Mouse (Mus musculus) gastrocnemius, postnatal 14 days (tissue): ENCODE measurements around the gene Gm1123. TPM values are rescaled to one million over a fixed set of nuclear protein-coding genes. Genes with fewer than 3 reads are reported as not detected.

Source experiments
- DNase-seq: peaks from one replicate; pipeline ENCODE4 v3.0.0; 2021; ENCODE audit warnings: mixed read lengths
- intact Hi-C: fragments of 180-260 bp; cut with DNase I; formaldehyde crosslinking; loops from one replicate; pipeline ENCODE4 v1.15.1; 2025; ENCODE audit warnings: low total_unique reads
- total RNA-seq, 2 experiments: library from RNA; stranded (reverse); gene quantifications; 2 replicates each; pipeline ENCODE4 v1.2.3; 2021

Gene Gm1123
- total RNA-seq, 2 experiments from 2014 or later, result not detected

DNA sequence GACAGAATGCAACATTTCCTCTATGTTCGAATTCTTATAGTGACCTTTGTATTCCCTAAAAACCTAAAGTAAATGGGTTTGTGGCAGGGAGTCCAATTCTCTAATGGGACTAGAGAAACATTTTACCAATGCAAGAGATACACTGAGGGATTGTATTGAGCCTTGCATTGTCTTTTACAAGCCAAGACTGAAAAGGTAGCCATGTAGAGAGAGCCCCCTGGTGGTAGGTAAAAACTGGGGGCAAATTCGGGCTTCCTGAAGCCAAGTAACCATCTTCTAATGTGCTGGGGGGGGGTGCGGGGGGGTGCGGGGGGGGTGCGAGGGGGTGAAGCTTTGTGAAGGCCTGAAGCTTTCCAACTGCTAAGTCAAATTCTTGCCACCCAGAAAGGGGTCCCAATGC, 75.2 kb downstream of the Gm1123 start:
- DNase-seq, result no peak
- intact Hi-C loops, result loop anchor here (10.0 kb wide), 1 partner anchor 346 kb away; no protein-coding TSS in a partner anchor

DNA sequence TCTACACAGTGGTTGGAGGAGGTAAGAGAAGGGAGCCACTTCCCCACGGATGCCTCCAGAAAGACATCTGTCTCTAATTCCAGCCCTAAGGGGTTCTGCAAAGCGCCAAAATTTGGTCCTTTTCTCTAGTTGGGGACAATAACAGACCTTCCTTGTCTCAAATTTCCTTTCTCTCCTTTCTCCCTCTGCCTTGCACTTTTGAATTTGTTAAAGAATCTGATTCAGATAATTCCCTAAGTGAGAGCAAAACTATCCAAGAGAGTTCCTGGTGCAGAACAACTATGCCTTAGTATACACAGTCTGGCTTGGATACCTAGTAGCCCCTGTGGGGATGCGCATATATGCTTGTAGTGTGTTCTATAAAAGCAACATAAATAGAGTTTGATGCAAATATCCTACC, 75.7 kb downstream of the Gm1123 start:
- intact Hi-C loops, result loop anchor here (10.0 kb wide), 1 partner anchor 345 kb away; no protein-coding TSS in a partner anchor

DNA sequence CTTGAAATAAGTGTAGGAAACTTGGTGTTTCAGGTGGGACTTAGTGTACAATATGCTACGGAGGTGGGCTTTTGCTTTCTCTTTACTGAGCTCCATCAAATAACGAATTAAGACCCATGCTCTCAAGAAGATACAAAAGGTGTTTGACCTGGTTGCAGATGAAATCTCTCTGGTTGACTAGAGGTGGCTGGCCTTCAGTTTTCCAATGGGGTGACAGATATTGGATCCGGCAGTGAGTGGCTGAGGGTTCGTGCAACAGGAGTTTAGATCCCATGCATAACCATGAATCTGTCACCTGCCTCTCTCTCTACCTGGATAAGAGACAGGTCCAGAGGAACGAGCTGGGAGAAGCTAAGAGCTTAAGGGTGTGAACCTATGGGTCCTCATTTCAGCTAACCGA, 76.9 kb downstream of the Gm1123 start:
- DNase-seq, result no peak

More for the DNA sequence above, 75.7 kb downstream of the Gm1123 start:
- no peak for DNase-seq

DNA sequence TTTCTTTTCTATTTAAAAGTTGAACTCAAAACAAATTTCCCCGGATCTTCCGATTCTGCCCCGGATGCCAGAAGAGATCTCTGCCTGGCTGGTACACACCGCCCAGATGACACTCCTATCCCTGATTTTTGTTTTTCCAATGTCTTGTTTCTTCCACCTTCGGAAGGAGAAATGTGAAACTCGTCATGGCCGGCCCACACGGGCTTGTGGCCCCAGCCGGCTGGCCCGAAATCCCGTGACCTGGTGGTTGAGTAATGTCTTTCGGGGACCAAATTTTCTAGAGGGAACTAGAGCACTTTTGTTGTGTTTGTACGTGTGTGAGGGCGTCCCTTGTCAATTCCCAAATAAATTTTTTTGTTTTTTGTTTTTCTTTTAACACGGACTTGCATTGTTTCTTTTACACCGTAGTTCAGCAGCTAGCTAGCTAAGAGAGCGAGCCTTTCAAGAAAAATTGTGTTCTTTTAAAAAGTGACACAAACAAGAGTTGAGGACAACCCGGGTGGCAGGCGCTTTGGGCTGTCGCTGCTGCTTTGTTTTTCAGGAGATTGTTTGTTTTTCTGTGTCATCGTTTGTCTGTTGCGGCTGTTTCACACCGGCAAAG, 77.7 kb downstream of the Gm1123 start:
- intact Hi-C loops, result no loop called here

More for the DNA sequence above, 76.9 kb downstream of the Gm1123 start:
- intact Hi-C loops, result no loop called here

More for the DNA sequence above, 77.7 kb downstream of the Gm1123 start:
- no peak for DNase-seq

Other genes with a start within 250 kb of the Gm1123 start
- not detected for gene Prr23a1, start 193.2 kb downstream of the Gm1123 start, total RNA-seq
- gene Prr23a2, start 179.2 kb downstream of the Gm1123 start, total RNA-seq, result not detected
- not detected for gene Prr23a3, start 170.9 kb downstream of the Gm1123 start, total RNA-seq
- not detected for gene 7420426K07Rik, start 132.6 kb downstream of the Gm1123 start, total RNA-seq
- not detected for gene Foxl2, start 80.4 kb downstream of the Gm1123 start, total RNA-seq
- gene Faim, start 49.3 kb downstream of the Gm1123 start, total RNA-seq, result 1 to 10 TPM; 4.0 to 4.5 TPM
- 1 to 10 TPM; 3.2 to 3.8 TPM for gene Pik3cb, start 104.9 kb upstream of the Gm1123 start, total RNA-seq
- not detected for gene Faiml, start 201.5 kb upstream of the Gm1123 start, total RNA-seq
- 1 to 10 TPM; 1.3 to 1.6 TPM for gene Cep70, start 207.7 kb upstream of the Gm1123 start, total RNA-seq